Mouse (Mus musculus) embryo, embryonic 11.5 days (tissue): ENCODE measurements around the gene Clrn2.
"Not testable (repeated sequence)": the region's sequence is repeated elsewhere in the genome, so short reads cannot be mapped to it uniquely, and the experiment has no call there.

Experiments
- DNase-seq: peaks from one replicate; pipeline ENCODE4 v3.0.0-alpha.2; 2012; ENCODE audit warnings: low read depth, low spot score

Gene Clrn2

DNA sequence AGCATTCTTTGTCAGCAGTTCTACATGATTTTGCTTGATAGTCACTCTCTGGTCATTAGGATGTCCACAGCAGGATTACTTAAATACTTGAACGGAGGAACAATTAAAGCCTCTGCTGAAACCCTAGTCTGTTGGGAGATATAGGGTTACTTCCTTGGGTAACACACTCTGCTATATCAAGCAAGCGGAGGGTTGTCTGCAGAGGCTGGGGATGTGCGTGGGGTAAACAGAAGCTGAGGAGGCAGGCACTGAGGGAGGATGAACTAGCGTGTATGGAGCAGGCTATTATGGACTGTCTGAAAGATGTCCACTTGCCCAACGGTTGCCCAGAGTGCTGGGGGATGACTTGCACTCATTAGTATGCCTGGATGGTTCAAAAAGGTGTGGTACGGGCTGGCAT, at the start of gene Clrn2:
Gene Clrn2 (plus strand): TSS at position 301 of the 400 bp plus-strand sequence.
- no peak for DNase-seq

DNA sequence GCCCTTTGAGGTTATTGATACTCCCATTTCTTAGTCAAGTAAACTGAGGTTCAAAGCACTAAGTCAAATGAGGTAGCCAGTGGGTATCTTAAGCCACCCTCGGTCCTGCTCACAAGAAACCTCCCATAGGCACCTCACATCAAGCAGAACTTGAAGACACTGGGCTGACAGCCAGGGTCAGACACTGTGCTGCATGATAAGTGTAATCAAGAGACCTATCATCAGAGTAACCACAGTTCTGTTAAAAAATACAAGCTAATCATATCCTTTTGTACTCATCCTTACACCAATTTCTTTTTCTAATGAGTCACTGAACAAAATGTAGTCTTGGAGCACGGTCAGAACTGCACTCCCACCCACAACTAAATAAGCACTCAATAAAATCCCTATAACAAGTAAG, 47.4 kb upstream of the Clrn2 start:
- DNase-seq: no peak

DNA sequence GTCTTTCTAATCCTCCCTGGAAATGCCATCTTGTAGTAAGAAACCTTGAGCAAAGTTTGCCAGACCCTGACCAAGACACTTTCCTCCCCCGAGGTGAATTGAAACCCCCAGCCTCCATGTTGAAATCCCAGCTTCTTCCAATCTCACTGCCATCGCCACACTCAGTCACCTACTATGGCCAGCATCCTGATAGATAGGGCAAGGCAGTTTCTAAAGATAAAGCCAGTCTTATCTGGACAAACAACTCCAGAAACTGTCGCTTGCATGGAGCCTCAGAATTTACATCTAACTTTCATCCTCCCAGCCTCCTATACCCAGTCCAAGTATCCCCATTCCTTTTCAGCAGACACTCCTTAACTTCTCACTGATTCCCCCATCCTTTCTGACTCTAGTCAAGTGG, 37.1 kb upstream of the Clrn2 start:
- DNase-seq: no peak

DNA sequence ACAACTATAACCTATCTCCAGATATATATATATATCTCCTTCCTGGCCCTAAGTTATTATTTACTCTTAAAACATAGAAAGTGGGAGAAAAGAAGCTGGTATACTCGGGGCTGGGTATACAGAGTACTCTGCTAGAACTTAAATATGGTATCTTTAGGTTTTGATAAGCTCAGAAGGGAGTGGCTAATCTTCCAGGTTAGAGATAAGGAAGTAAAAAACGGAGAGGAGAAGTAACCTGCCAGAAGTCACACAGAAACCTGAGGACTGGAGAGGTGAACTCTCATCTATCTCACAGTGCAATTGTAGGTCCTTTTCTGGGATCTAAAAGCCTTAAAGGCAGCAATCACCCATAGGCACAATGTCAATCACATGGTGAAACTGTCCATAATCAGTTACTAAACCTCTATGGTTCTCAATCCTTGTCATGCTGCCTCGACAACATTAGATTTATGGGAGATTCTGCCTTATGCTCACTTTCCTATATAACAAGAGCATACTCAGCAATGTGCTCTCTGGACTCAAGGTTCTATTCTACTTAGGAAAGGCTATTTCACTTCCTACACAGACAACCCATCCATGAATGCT, 35.6 kb upstream of the Clrn2 start:
- no peak for DNase-seq

DNA sequence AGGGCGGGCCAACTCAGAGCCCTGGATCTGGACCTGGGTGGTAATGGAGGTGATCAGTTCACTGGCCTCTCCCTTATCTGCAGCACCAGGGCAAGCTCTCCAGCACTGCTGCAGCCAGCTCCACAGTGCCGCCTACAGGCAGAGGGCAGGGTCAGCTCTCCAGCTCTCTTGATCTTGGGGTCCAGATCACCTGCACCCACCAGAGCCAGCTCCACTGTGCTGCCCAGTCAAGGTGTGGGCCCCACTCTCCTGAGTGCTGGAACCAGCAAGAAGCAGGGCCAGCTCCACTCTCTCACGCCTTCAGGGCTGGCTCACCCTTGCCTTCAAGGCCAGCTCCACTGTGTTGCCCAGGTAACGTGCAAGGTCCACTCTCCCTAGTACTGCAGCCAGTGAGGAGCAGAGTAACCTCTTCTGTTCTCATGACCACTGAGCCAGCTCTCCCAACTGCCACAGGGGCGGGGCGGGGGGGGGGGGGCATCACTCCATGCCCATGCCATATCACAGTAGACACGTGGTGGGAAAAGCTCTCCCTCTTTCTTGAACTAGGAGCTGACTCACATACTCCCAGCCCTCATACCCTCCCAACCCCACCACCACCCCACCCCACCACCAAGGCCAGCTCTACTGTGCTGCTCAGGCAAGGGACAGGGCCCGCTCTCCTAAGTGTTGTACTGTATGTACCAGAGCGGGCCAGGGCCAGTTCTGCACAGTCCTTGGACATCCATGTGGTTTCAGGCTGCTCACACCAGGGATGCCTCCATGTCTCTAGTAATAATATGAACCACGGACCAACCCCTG, 33.5 kb upstream of the Clrn2 start:
- no peak for DNase-seq

DNA sequence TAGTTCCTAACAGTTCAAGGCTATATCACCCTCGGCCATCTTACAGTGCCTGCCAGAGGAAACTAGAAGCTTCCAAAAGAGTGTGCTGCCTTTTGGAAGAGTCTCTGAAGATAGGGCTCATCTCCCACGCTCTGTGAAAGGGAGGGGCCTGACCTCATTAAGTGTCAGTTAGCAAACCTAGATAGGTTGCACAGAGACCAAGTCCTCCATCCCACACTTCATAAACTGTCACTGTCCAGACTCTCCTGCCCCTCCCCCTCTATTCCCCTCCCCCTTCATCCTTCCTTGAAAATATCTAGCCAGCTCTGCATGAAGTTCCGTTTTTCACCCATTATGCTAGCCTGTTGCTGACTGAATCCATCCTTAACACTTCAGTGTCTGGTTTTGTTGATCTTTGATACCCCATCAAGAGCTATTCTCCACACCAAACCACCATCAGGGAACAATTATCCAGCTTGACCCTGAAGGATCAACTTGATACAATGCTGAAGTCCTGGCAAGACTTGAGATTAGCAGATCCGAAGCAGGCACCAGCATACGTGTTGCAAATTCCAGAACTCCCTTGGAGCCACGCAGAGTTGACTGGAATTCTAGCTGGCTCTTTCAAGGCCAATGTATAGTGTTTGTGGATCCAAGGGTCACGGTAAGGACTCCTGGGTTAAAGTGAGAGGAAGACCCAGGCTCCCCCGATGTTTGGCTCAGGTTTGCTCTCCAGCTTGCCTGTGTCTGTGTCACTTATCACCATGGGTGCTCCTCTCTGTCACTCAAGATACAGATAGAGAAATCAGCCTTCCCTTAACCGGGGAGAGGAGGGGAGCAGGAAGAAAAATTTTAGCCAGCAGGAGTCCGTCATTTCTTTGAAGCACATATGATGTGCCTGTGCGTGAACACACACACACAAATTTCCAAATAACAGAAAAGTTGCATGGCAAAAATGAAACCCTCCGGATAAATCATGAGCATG, 31.4 kb upstream of the Clrn2 start:
- DNase-seq: no peak

DNA sequence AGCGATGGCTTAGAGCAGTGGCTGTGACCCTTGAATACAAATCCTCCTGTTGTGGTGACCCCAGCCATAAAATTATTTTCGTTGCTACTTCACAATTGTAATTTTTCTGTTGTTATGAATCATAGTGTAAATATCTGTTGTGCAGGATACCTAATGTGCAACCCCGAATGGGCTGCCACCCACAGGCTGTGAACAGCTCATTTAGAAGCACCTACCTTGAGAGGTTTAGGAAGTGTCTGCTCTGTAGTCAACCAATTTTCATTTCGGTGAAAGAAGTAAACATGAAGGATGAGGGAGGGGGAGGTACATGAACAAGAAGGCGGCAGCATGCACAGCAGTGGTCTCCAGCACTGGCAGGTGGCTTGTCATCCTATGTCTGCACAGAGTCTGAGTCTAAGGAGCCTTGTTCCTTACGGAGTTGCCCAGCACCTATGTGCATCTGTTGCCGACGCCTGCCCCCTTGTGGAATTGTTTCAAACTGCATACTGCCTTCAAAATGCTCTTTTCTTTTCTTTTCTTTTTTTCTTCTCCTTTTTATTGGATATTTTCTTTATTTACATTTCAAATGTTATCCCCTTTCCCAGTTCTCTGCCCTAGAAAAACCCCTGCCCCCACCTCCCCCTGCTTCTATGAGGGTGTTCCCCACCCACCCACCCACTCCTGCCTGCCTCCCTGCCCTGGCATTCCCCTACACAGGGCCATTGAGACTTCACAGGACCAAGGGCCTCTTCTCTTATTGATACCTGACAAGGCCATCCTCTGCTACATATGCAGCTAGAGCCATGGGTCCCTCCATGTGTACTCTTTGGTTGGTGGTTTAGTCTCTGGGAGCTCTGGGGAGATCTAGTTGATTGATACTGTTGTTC, 29.3 kb upstream of the Clrn2 start:
- DNase-seq: peak; percentile 55

DNA sequence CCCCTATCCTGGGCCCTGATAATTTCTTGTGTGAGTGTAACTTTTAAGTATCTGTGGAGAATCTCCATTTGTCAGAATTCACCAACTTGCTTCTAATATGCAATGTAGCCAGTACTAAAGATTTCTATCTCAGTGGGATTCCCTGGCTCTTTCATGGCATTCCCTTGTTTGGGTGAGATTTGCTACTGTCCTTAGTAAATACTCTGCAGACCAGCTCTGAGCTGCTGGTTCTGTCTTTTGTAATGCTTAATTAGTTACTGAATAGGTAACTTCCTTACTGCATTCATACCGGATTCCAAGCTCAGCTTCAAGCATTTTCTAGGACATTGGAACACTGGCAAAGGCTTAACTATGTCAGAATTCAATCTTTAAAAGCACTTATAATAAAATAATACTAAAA, 27.8 kb upstream of the Clrn2 start:
- DNase-seq: not testable (repeated sequence)

DNA sequence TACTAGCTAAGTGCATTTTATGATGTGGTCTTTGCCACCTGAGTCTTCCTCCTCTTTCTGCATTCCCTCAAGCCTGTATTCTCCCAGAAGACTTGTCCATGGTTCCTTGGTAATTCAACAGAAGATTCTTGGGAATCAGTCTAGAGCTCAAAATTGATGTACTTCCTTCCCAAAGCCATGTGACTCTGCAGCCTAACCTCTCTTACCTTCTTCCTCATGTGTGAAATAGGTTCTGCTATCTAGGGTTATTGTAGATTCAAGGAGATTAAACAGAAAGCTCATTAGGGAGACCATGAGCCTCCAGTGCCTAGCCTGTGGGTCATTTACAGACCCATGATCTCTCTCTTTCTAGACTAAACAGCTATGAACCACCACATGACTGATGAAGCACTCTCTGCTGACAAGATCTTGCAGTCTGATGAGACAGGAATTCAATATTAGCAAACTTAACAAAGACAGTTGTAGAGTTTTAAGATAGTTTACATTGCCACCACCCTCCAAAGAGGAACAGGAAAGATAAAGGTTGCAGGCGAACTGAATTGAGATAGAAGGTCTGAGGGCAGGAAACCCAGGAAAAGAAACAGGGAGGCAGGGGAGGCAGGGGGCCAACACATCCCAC, 27.0 kb upstream of the Clrn2 start:
- no peak for DNase-seq

DNA sequence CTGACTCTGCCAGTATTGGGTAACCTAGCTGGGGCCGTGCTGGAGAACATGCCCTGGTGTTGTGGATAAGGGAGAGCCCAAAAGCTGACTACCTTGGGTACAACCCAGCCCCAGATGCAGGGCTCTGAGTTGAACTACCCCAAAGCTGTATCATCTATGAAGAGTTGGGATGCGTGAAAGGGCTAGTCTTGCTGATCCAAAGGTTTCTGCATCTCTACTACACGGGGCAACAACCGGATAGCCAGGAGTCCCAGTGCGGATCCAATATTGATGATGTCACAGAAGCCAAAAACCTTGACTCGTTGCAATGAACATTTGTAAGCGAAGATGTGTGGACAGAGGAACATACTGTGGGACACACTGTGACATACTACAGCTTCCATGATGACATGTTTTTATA, 25.7 kb upstream of the Clrn2 start:
- DNase-seq: no peak

DNA sequence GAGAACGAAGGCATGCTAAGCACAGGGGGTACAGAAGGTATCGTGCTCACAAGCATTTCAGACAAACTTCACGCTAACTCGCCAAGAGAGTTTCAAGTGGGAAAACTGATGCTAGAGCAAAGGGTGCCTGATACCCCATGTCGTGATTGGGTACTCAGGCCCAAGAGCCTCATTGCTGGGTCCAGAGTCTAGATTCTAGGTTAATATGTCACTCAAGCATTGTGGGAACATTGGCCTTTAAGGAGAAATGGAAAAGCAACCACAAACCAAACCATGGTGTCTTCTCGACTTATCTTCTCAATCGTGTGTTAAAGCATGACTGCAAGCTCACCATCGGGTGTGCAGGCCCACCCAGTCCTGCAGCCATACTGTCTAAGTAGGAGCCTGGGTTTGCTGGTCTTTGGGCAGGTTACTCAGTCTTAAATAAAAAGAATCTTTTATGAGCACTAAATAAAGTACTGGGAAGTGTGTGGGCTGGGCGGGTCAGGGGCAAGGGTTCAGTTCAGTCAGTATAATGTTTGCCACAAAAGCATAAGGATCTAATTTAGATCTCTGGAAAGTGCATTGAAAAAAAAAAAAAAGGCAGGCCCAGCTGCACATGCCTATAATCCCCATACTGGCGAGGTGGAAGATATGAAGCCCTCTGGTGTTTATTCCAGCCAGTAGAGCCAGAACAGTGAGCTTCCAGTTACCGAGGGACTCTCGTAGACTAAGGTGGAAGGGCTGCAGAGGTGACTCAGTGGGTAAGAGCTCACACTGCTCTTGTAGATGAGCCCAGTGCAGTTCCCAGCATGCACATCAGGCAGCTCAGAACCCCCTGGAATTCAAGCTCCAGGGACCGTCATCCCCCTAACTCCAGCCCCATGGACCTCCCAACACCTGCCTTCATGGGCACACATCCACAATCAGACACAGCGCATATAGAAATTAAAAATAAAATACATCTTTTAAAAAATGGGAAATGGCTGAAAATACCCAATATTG, 17.3 kb upstream of the Clrn2 start:
- no peak for DNase-seq

DNA sequence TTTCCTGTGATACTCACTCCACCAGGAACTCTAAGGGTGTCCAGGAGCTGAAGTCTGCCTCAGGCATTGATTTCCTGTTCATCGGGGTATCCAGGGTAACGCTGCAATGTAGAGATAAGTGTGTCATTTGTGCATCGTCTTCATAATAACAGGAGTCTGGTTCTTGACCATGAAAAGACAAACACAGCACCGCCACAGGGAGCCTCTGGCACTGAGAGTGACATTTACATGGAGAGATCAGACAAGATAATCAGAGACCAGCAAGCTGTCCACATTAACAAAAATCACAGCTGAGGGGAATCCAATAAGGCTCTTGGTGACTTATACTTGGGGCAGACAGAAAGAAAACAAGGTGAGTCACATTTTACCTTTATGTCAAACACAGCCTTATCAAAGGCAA, 15.7 kb upstream of the Clrn2 start:
- DNase-seq: no peak

DNA sequence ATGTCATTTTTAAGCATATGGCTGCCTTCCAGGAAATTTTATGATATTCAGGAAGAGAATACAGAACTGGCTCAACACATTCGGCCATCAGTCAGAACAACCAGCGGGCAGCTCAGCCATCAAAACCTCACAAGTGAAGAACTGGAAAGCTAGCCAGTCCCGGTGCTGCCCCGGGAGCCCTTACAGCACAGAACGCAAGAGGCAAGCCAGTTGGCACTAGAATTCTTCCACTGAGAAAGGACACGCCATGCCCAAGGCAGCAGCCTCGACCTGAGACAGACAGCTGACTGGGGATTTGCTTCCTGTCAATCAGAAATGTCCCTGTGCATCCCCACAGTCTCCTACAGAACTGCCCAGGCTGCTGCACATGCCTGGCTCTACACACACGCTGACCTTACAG, 15.2 kb upstream of the Clrn2 start:
- no peak for DNase-seq

DNA sequence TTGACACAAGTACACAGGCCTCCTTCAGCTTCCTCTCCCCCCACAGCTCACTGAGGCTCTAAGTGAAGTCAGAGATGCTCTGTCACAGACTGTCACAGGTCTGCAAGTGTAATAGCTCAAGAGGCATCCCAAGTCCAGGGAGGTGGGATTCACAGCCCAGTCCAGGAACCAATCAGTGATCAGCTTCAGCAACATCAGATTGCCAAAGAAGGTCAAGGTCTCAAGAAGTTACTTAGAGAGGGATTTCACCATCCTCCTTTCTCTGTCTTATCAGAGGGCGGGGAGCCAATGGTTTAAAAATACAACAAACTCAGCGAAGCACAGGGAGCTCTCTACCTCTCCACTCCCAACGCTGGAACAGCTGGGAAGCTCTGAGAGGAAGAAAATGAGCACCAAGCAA, 12.4 kb upstream of the Clrn2 start:
- DNase-seq: no peak

DNA sequence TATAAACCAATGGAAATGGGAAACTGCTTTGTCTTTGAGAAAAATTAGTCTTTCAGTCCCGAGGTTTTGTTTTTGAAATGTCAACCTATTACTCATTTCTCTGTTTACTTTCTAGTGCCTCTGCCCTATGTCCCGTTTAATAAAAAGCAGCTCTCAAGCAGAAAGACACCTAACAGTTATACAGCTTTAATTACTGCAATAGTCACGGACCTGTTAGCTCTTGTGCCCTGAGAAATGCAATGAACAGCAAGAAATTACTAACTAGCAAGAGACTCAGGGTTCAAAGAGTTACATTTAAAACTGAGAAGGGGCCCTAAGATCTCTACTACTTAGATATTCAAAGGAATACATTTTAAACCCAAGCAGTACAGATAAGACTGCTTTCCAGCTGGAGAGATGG, 11.8 kb upstream of the Clrn2 start:
- no peak for DNase-seq

DNA sequence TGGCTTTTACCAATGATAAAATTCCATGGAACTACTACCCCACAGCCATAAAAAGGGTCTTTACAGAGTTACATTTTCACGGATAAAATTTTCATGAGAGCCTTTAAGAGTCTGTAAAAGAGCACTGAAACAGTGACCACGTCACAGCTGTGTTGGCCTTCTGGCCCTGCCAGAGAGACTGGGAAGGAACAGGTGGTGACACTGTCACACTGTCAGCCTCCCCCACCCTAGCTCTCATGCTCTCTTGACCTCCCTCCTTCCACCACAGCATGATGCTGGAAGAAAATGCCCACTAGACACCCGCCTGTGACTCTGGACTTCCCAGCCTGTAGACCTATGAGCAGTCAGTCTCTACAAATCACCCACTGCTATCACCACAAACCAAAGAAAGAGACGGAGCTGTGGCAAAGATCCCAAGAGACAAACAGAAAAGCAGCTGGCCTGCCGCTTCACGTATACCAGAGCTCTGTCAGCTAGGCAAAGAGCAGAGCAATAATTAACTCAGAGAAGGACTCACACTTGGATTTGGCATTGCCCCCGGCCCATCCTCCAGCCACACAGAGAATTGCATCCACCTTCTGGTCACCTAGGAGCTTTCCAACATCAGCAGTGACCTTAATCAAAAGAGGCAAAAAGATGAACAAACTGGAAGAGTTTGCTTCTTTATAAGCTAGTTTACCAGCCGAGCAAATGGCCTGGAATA, 9.3 kb upstream of the Clrn2 start:
- DNase-seq: no peak

DNA sequence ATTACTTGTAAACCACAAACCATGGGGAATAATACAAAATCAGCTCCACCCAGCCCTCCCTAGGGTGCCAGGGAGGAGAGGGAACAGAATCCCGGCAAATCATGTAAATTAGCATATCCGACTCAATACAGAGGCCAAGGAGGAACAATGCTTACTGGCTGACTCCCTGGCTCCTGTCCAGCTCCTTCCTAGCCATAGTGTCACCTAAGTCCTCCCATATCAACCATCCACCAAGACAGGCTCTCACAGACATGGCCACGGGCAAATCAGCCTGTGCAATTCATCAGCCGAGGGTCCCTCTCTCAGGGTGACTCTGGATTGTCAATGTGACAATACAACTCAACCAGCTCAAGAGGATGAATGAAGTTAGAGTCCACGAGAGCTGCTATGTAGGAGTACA, 4.9 kb upstream of the Clrn2 start:
- no peak for DNase-seq

DNA sequence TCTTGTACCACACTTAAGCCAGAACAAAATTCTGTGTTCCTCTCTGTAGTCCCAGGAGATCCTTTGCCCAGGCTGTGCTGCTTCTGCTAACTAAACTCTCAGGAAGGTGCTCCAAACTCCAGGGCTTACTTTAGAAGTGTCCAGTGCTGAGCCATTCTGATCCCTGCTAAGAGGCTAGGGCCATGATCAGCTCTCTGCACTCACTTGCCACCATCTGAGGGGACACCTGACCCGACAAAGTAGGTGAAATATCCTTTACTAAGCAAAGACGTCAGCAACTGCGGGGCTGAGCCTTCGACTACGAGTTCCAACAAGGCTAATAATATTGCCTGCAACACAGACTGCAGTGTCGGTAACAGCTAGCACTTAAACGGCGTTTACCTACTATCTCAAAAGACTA, 4.3 kb upstream of the Clrn2 start:
- no peak for DNase-seq
